Mouse (Mus musculus) cerebellum, postnatal 36 days (tissue): ENCODE measurements at regions not wholly inside any gene's neighbourhood (a gene's known extent, or its start where the extent isn't known, plus 50 kb on each side); places are given as distances from the start of the nearest gene placed in this dataset.

Experiments
- DNase-seq, 2 experiments: peaks; one replicate each; pipeline ENCODE4 v3.0.0; 2021 to 2022; ENCODE audit warnings: mixed read lengths in 2 of 2

- DNase-seq: no peak
Observed at GRCm38 (mm10) chr3:156423100-156423499, 138.5 kb upstream of the Negr1 start.

- DNase-seq: no peak
Observed at GRCm38 (mm10) chr3:156455042-156455441, 106.6 kb upstream of the Negr1 start.

GRCm38 (mm10) chr3:156463299-156463698, 98.3 kb upstream of the Negr1 start:
- no peak for DNase-seq

- DNase-seq: no peak
Observed at GRCm38 (mm10) chr3:156465601-156466000, 96.0 kb upstream of the Negr1 start.

GRCm38 (mm10) chr3:156472665-156473064, 88.9 kb upstream of the Negr1 start:
- no peak for DNase-seq
